Mouse (Mus musculus) NIH3T3 (cell line): ENCODE measurements around the gene Rce1.
A peak's percentile ranks its signal among the peaks of the same experiment; 100 is the strongest.
"Not testable (repeated sequence)": the region's sequence is repeated elsewhere in the genome, so short reads cannot be mapped to it uniquely, and the experiment has no call there.

Experiments used
- DNase-seq: peaks from one replicate; pipeline ENCODE4 v3.0.0-alpha.2; 2012; ENCODE audit warnings: low read depth

Gene Rce1

DNA sequence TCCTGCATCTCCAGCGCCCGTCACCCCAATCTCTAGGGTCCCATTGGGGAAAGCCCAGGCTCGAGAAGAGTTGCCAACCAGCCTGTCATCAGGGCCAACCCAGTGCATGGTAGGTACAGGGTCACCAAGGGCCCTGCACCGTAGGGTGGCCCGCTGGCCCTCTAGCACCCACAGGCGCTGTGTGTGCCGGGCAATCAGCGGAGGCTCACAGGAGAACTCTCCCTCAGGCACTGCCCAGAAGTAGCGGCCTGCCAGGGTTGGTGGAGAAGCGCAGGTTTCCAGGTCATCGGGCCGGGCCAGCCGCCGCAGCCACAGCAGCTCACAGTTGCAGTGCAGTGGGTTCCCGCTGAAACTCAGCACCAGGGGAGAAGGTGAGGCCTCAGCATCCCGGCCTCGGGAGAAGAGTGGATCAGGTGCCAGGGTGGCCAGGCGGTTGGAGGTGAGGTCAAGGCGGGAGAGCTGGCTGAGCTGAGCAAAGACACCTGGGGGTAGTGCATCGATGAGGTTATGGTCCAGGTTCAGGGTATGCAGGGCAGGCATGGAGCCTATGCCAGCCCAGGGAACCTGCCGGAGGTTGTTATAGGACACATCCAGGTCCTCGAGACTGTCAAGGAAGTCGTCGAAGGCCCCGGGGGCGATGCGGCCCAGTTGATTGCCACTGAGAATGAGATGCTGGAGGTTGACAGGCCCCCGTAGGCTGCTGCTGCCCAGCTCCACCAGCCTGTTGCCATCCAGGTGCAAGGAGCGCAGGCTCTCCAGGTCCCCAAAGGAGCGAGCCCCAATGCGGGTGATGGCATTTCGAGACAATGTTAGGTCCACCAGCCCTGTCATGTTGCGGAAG, 11.8 kb downstream of the Rce1 start:
- no peak for DNase-seq

DNA sequence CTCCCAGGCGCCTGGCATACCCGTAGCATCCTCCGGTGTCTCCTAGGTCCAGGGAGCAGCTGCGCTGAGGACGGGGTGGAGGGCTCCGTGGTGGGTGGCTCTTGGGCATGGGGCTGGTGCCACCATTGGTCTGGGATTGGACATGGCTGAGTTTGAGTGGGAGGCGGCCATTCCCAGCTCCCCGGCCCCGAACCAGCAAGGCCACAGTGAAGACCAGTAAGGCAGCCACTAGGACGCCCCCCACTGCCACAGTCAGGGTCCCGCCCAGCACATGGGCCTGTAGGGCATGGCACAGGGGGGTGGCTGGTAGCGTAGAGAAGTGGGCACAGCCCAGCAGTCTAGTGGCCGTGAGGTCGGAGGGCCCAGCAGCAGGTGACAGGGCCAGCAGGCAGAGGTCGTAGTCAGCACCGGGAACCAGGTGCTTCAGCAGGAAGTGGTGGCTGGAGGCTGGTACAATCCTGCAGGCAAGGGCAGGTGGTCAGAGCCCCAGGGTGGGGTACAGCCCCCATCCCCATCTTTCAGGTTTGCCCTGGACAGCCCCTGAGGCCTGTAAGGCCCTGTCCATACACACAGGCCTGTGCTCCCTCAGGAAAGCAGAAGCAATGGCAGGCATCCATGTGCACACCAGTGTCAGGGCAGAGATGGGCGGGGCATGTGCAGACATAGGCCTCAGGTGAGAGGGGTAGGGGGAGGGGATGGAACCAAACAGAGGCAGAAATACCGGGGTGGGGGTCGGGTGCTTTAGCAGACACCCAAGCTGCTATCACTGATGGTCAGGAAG, 13.1 kb downstream of the Rce1 start:
- no peak for DNase-seq

DNA sequence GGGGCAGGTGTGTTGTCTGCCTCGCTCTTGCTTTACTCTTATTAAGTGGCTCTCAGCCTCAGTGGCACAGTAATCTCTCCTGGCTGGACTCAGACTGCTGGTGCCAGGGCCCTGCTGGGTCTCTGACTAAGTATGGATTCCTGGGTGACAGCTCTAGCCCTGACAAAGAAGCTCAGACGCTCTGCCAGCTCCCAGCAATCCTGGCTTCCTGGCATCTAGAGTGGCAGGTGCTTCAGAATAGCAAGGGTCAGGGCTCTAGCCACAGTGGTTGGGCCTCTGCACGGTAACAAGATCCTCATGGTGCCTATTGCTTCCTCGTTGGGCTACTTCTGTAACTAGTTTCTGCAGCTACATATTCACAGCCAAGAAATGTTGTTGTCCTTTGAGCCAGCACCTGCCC, 15.3 kb downstream of the Rce1 start:
- no peak for DNase-seq

DNA sequence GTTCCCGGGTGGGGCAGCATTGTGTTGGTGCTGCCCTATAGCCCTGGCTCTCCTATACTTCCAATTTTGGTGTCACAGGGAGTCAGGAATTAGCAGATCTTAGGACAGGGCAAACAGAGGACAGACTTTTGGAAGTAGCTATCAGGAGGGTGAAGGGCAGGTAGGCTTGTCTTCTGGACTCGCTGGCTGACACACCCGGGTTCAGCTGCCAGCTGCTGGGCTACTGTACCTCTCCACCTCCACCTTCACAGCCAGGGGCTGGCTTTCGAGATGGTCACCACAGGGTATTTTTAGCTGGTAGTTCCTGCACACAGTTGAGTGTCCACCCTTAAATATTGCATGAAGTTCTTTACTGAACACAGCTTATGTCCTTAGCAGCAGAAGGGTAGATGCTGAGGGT, 16.9 kb downstream of the Rce1 start:
- no peak for DNase-seq

DNA sequence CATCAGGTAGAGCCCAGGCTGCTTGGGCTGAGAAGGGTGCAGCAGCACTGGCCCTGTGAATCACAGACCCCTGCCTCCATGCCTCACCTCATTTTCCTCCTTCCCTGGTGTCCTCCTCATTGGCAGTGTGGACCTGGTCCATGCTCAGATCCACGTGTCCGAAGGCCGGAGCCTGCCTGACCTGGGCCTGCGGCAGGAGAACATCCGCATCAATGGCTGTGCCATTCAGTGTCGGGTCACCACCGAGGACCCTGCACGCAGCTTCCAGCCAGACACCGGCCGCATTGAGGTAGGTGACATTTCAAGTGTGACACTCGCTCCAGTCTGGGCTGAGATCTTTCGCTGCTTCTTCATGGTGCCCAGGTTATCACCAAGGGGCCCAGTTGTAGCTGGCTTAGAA, 18.0 kb downstream of the Rce1 start:
- no peak for DNase-seq

DNA sequence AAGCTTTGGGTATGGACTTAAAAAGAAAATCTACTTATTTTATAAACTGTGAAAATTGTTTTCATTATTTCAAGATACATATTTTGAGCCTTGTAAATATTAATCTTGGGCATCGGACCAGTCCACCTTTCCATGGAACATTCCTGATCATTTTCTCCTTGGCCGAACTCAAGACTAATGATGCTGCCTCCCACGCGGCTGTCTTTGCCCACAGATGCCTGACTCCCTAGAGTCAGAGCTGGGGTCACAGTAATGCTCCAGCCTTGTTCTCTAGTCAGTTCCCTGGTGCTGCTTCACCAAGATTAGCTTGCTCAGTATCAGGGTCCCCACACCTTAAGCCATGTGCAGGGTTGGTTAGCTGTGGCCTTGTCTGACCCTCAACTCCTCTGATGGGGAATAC, 19.8 kb downstream of the Rce1 start:
- DNase-seq: no peak

DNA sequence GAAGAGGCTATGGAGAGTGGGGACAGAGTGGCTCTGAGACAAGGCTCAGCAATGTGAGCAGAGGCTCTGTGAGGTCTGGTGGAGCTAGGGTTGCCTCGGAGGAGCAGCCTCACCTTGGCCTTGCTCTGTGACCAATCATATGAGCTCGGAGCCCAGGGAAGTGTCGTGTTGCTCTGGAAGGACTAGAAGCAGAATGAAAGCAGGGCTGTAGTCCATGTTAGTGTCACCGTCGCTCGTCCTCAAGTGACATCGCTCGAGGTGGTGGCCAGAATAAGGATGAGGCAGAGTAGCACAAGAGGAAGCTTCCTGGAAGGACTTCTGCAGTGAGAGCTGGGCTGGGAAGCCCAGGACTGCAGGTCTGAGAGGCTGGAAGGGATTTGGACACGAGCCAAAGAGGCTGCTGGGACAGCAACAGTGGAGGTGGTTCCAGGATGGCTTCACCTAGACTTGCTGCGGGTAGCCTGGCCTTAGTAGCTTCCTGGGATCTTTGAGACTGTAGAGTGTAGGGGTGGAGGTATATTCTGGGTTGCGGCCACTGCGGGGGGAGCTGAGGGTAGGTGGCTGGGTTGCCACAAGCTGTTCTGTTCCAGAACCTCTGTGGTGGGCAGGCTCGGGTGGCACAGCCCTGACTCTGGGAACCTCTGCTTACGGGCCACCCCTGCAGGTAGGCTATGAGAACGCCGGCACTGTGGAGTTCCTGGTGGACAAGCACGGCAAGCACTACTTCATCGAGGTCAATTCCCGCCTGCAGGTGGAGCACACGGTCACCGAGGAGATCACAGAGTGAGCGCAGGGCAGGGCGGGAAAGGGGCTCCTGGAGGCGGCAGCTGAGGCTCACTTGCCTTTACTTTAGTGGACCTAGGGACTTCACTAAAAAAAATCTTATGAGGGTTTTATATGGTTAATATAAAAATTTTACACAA, 21.4 kb downstream of the Rce1 start:
- DNase-seq: no peak

DNA sequence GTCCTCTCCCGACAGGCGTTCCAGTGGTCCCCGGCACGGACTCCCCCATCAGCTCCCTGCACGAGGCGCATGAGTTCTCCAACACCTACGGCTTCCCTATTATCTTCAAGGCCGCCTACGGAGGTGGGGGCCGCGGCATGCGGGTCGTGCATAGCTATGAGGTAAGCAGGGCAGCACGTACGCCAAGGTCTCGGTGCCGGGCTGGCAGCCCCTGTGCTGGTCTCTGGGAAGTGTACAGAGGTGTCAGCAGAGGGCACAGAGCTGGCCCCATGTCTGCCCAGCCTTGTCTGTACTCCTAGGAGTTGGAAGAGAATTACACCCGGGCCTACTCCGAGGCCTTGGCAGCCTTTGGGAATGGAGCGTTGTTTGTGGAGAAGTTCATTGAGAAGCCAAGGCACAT, 23.0 kb downstream of the Rce1 start:
- no peak for DNase-seq

DNA sequence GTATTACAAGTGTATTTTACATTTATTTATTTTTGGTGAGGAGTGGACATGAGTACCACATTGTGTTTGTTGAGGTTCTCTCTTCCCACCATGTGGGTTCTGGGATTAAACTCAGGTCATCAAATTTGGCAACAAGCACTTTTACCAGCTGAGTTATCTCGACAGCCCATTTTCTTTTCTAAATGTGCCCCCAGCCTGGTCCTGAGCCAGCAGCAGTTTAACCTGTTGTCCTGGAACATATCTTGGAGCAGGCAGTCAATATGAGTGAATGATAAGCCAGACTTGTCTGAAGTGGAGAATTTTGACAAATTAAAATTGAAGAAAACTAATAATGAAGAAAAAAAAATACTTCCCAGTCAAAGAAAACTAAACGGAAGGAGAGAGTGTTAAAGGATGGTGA, 29.4 kb downstream of the Rce1 start:
- DNase-seq: no peak

DNA sequence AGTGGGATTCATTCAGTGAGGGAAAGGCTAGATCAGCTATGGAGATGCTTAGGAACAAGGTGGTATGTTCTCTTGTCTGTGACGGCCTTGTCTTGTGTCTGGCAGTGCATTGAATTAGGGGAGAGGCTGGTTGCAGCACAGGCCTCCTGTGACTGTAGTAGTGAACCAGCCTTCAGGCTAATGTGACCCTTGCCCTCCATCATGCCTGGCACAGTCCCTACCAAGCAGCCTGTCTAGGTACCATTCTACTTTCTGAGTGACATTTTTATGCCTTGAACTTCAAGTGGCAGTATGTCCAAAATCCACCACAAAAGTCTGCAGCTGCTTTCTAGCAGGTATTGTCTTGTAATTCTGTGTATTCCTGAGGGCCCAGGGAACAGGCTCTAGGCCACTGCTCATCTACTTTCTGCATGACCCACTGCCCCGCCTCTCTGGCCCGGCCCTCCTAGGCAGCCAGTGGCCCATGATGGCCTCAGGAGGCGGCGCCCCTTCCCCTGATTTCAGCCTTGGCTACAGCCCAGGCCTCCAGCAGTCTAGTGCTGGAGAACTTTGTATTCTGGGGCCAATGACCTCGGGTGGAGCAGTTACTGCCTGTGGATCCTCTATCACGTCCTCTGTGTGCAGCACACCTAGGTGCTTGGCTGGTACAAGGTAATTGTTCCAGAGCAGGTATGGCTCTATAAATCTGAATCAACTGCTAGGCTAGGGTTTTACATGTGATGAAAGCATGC, 31.5 kb downstream of the Rce1 start:
- no peak for DNase-seq

DNA sequence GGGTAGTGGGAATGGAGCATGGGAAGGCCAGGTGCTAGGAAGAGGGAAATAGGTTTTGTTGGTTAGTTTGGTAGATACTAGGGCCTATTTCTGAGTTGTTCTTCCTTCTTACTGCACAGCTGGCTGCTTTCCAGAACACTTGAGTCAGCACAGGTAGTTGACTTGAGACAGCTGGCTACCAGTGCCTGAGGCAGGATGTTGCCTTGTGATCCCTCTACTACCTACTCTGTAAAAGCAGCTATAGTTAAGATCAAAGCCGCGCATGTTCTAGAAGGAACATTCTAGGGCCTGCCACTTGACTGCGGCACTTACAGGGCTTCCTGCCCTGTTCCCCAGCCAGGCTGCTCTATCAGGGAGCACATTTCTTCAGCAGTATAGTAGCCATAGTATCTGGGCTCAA, 35.4 kb downstream of the Rce1 start:
- peak; percentile 35 for DNase-seq

DNA sequence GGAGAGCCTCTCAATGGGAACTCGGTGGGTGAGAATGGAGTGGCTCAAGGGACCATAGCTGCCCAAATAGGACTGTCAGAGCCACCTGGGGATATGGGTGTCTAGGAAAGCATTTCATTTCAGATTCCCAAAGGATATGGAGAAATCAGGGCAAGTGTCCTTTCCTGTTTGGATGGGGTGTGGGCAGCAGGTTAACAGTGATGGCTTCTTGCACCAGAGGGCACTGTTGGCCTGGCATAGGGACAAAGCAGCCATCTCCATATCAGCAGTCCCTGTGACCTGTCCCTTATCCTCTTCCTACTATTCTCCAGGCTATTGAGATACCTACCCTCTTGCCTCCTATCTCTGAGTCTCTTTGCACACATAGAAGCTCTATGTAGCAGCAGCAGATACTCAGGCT, 36.4 kb downstream of the Rce1 start:
- DNase-seq: no peak

DNA sequence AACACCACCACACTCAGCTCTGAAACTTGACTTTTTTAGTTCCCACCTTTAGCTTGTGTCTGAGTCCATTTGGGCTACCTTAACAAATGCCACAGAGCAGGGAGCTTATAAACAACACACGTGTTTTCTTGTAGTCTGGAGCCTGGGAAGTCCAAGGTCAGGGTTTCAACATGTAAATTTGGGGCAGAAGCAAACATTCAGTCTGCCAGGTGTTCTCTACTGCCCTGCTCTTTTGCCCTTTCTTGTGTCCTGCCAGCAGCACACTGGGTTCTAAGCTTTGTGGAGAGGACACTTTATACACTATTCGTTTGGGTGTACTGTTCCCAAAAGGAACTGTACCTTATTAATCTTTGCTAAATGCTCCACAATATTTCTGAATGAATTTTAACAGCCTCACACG, 37.0 kb downstream of the Rce1 start:
- no peak for DNase-seq

DNA sequence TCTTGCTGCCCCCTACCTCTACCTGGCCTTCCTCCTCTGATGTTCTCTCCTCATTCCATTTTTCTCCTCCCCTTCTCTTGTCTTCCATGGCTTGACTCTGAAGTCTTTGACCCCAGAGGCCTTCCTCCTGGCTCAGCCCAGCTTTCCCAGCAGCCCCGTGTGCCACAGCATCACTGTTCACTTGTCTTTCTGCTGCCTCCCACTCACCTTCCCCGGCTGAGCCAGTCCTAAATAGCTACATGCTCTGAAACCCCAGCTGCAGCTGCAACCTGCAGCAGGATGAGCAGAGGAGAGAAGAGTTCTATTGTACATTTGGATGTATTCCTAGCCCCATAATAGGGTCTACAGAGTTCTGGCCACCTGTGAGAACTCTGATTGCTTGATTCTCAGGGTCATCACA, 38.0 kb downstream of the Rce1 start:
- DNase-seq: no peak

DNA sequence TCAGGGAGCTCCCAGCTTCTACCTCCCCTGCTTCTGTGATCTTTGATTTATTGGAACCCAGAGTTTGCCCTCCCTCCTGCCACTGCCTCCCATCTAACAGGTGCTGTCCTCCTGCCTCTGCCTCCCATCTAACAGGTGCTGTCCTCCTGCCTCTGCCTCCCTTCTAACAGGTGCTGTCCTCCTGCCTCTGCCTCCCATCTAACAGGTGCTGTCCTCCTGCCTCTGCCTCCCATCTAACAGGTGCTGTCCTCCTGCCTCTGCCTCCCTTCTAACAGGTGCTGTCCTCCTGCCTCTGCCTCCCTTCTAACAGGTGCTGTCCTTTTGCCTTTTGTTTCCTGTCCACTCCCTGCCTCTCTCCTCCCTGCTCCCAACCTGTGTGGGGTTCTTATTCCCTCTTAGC, 38.7 kb downstream of the Rce1 start:
- not testable (repeated sequence) for DNase-seq

DNA sequence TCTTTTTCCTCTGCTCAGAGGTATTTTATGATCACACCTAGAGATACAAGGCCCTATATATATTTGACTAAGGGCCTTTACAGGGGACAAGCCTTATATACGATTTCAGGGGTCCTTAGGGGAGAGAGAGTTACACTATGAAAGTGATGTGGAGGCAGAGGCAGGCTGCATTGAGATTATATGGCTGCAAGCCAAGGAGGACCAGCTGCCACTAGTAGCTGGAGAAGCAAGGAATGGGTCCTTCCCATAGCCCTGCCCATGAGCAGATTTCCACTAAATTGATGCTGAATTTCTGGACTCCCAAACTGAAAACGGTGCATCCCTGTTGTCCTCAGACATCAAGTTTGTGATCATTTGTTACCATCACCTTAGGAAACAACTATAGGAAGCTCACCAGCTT, 41.6 kb downstream of the Rce1 start:
- DNase-seq: no peak

DNA sequence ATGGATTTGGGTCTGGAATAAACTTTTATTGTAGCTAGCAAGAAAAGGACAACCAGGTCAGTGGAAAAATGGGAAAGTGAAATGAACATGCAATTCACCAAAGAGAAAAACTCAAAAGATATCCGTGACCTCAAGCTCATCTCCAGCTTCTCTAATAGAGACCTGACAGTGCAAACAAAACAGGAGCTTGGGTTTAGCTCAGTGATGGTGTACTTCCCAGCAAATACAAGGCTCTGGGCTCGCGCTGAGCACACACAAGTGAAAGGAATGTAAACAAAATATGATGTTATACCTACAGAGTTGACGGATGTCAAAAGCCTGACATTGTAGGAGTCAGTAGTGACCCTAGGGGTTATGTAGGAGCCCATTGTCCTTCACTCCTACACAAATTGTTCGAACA, 46.1 kb downstream of the Rce1 start:
- no peak for DNase-seq

DNA sequence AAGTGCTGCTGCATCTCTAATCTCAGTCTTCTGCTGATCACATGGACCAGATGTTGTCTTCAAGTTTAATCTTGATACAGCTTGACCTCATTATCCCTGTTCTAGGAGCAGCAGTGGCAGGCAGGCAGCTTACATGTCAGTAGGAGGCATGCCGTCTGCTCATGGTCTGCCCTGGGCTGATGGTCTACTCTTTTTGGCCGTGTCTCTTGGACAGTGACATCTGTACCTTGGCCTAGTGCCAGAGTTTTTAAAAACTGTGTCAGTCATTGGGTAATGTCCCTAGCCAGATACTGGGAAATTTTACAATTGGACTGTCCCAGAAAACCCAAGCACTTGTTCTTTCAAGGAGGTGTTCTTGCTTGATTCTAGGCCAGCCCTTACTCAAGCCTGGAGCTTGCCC, 46.6 kb downstream of the Rce1 start:
- no peak for DNase-seq

DNA sequence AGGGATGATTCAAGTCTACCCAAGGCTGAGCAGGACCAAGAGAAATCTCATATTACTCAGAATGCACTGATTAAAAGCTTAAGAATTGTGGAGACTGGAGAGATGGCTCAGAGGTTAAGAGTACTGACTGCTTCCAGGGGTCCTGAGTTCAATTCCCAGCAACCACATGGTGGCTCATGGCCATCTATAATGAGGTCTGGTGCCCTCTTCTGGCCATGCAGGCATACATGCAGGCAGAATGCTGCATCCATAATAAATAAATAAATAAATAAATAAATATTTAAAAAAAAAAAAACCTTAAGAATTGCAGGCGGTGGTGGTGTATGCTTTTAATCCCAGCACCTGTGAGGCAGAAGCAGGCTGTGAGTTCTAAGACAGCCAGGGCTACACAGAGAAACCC, 52.2 kb downstream of the Rce1 start:
- peak; percentile 40 for DNase-seq
